Mouse (Mus musculus) erythroblast, embryonic 14.5 days (primary cell): ENCODE measurements around the gene Dennd5a. TPM values are rescaled to one million over a fixed set of nuclear protein-coding genes. Genes with fewer than 3 reads are reported as not detected.

Experiments
- H3K27me3 ChIP-seq: 2 replicates; pipeline ENCODE4 v1.6.1; 2012; ENCODE audit warnings: inconsistent platforms; ENCODE audit not compliant: control insufficient read depth
- H3K36me3 ChIP-seq: 2 replicates; pipeline ENCODE4 v1.6.1; 2012; ENCODE audit warnings: mild to moderate bottlenecking, inconsistent platforms; ENCODE audit not compliant: control insufficient read depth
- H3K4me1 ChIP-seq: 2 replicates; pipeline ENCODE4 v1.6.1; 2012; ENCODE audit warnings: inconsistent platforms; ENCODE audit not compliant: control insufficient read depth
- H3K4me3 ChIP-seq: replicated peaks from 2 replicates; pipeline ENCODE3; 2012; ENCODE audit warnings: moderate library complexity, mild to moderate bottlenecking, inconsistent platforms
- H3K9me3 ChIP-seq: 2 replicates; pipeline ENCODE4 v1.6.1; 2012; ENCODE audit warnings: low read length, inconsistent platforms, mixed read lengths; ENCODE audit not compliant: control insufficient read depth
- GATA1 ChIP-seq: IDR thresholded peaks from 2 replicates; pipeline ENCODE4 v1.6.1; 2012; ENCODE audit warnings: low read length, inconsistent platforms, mixed read lengths
- TAL1 ChIP-seq: IDR thresholded peaks from 3 replicates; pipeline ENCODE4 v1.6.1; 2012; ENCODE audit warnings: low read length, inconsistent platforms, mixed read lengths
- polyA plus RNA-seq: library from polyadenylated mRNA; stranded (reverse); fragments of >175 nt; gene quantifications from 2 replicates; pipeline ENCODE4 v1.2.3, GENCODE M21; 2012

Gene Dennd5a
- polyA plus RNA-seq, 1 experiment: 0.45 TPM

DNA sequence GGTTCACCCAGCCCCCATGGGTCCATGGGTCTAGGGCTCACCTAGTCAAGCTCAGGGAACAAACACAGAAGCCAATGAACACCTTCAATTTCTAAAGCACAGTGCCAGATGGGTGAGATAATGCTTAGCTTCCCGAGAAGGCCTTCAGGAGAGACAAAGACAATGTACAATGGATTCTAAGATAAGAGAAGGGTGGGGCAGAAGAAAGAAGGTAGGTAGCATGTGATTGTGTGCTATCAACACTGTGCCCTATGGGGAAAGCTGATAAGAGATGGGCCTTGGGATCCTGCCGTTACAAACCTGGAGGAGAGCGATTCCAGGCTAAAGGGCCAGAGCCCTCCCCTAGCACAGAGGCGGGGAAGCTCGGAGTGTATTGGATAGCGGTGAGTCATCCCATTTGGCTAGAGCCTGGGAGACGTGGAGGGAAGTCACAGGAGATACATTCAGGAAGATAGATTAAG is 107.5 kb downstream of the Dennd5a start:
- H3K4me3 ChIP-seq: no peak overlapping the region
- TF ChIP-seq GATA1: no peak
- TF ChIP-seq TAL1: no peak
- H3K27me3 ChIP-seq: peaks cover 3% of the 10 kb centered on the region
- no peaks in the 10 kb centered on the region for H3K9me3 ChIP-seq
- peaks cover 26% of the 10 kb centered on the region for H3K4me1 ChIP-seq
- H3K36me3 ChIP-seq: no peaks in the 10 kb centered on the region

DNA sequence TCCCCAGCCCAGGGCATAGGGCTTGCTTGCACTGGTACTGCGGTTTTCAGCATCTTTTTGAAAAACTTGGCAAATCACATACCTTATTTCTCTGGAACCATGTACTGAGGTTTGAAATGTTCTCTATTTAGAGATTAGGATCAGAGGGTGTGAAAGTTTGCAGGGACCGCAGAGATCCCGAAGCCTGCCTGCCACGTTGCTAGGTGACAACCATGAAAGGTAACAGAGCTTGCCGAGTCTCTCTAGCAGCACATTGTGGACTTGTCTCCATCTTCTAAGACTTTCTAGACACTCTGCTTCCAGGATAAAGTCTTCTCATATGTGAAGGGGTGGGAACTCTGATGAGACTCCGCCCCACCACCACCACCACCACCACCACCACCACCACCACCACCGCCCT is 108.3 kb downstream of the Dennd5a start:
- H3K9me3 ChIP-seq: no peaks in the 10 kb centered on the region
- peaks cover 3% of the 10 kb centered on the region for H3K27me3 ChIP-seq
- peaks cover 26% of the 10 kb centered on the region for H3K4me1 ChIP-seq
- H3K4me3 ChIP-seq: no peak overlapping the region
- H3K36me3 ChIP-seq: no peaks in the 10 kb centered on the region
- TF ChIP-seq TAL1 (no peak), GATA1 (no peak)

DNA sequence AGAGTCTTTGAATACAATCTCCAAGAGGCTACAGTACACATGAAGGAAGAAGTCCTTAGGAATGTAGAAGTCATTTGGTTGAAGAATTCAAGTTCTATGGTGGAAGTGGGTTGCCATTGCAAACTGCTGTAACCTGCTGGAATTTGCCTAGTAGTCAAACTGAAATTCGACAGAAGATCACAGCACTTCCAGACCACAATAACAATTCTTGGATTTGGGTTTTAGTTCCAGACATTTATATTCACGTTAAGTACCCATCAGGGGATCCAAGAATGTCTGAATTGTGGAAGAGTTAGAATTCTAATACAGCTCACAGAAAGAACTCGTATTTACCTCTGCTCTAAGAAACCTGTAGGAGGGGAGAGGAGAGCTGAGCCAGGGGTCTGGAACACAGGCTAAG is 109.7 kb downstream of the Dennd5a start:
- Histone ChIP-seq H3K4me3 (no peak overlapping the region), H3K9me3 (no peaks in the 10 kb centered on the region), H3K36me3 (no peaks in the 10 kb centered on the region), H3K27me3 (peaks cover 3% of the 10 kb centered on the region), H3K4me1 (peaks cover 26% of the 10 kb centered on the region)
- TF ChIP-seq TAL1 (no peak), GATA1 (no peak)

DNA sequence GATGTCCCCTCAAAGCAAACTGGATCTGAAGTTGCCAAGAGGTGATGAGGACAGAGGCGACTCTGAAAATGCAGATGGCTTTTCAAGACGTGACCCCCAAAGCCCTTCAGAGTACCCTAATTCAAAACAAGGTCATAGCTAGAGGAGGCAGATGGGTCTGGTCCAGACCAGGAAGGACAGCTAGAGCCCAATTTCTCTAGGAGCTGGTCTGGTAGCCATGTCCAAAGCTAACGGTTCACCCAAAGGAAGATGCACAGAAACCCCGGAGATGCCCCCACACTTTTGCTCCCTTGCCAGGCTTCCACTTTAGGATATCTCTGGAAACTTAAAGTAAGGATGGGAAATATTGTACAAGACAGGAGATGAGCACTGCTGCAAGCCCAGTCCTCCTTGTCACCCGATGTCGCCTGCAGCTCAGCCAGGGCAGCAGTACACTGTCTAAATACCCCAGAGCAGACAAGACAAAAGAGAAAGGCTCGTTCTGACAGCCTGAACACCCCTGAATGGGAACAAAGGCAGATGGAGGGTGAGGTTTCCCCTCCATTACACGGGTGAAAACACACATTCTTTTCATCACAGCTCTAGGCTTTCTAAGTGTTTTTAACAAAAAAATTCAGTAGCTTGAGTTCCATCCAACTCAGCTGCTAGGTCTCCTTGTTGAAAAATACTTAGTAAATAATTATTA is 110.4 kb downstream of the Dennd5a start:
- Histone ChIP-seq H3K4me1 (peaks cover 26% of the 10 kb centered on the region), H3K27me3 (peaks cover 3% of the 10 kb centered on the region), H3K4me3 (no peak overlapping the region), H3K9me3 (peaks cover under 1% of the 10 kb centered on the region; the same call in 1 of the 2 replicates), H3K36me3 (no peaks in the 10 kb centered on the region)
- no peak for TF ChIP-seq TAL1
- TF ChIP-seq GATA1: no peak

DNA sequence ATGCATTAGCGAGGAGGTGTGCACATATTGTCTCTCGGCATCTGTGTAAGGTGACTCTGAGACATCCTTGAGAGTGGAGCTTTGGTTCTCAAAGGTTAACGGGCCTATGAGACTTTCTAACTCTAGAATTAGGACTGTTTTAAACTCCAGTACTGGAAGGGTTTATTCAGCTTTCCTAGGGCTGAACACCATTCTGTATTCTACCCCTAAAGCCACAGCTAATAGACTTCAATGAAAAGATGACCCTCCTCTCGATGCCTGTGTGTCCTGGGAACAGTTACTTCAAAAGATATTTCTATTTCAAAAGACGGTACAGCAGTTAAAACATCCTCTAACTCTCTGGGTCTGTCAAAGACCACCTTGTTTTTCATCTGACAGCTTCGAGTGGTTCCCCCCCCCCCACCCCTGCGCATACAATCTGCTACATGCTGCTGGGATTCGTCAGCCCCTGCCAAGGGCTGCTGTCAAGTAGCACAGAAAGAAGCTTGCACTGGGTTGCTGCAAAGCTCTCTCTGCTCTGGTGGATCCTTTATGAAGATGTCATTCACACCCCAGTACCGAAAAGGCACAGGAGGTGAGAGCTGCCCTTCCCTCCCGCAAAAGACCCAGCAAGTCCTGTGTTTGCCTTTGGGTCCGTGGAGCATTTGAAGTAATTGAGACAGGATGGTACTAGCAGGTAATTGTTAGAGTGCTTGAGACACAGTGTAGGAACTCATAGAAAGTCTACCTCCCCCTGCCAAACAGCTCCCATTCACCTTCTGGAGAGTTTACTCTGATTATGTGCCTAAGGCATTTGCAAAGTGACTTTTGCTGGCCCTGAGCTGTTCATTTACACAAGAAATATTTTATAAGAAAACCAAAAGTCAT is 111.2 kb downstream of the Dennd5a start:
- TF ChIP-seq GATA1: no peak
- TF ChIP-seq TAL1: no peak
- Histone ChIP-seq H3K4me1 (peaks cover 20% of the 10 kb centered on the region), H3K4me3 (no peak overlapping the region), H3K9me3 (peaks cover 2% of the 10 kb centered on the region; the same call in 1 of the 2 replicates), H3K36me3 (no peaks in the 10 kb centered on the region), H3K27me3 (peaks cover 3% of the 10 kb centered on the region)

DNA sequence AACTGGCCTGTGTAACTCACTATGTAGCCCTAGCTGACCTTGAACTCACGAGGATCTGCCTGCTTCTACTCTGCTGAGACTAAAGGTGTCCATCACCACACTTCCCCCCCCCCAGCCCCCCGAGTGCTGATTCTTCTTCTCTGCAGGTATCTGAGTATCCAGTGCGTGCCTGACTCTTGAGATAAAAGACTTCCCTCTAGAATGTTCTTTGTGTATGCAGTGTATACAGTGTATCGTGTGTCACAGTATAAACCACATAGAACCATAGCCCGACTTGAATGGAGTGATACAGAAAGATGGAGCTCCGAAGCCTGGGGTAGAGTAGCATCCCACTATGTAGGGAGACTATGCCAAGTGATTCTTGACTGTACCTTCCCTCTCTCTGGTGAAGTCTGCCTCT is 116.2 kb downstream of the Dennd5a start:
- H3K4me1 ChIP-seq: no peaks in the 10 kb centered on the region
- no peaks in the 10 kb centered on the region; the same call in none of the 2 replicates for H3K27me3 ChIP-seq
- H3K9me3 ChIP-seq: peaks cover 2% of the 10 kb centered on the region; the same call in 1 of the 2 replicates
- TF ChIP-seq GATA1 (no peak), TAL1 (no peak)
- no peaks in the 10 kb centered on the region for H3K36me3 ChIP-seq
- H3K4me3 ChIP-seq: no peak overlapping the region

Other genes starting within 250 kb of the Dennd5a start
- gene BC051019, start 236.6 kb downstream of the Dennd5a start, polyA plus RNA-seq: not detected in 2 replicates
- 0.11 and 0.28 TPM in 2 replicates for gene Ascl3, start 228.7 kb downstream of the Dennd5a start, polyA plus RNA-seq
- gene Tmem9b, start 207.6 kb downstream of the Dennd5a start, polyA plus RNA-seq: 0.19 and 0.51 TPM in 2 replicates
- gene Nrip3, start 178.4 kb downstream of the Dennd5a start, polyA plus RNA-seq: 0.05 and 0.48 TPM in 2 replicates
- not detected in 2 replicates for gene Scube2, start 94.8 kb downstream of the Dennd5a start, polyA plus RNA-seq
- gene Tmem41b, start 26.5 kb upstream of the Dennd5a start, polyA plus RNA-seq: 1.0 and 1.3 TPM in 2 replicates
- 0.84 and 1.4 TPM in 2 replicates for gene Ipo7, start 57.8 kb upstream of the Dennd5a start, polyA plus RNA-seq
- gene Zfp143, start 100.7 kb upstream of the Dennd5a start, polyA plus RNA-seq: 0.13 and 0.33 TPM in 2 replicates
- 0.69 and 1.1 TPM in 2 replicates for gene Wee1, start 161.6 kb upstream of the Dennd5a start, polyA plus RNA-seq